Mouse (Mus musculus): ENCODE measurements at regions not wholly inside any gene's neighbourhood (a gene's known extent, or its start where the extent isn't known, plus 50 kb on each side); places are given as distances from the start of the nearest gene placed in this dataset.

DNA sequence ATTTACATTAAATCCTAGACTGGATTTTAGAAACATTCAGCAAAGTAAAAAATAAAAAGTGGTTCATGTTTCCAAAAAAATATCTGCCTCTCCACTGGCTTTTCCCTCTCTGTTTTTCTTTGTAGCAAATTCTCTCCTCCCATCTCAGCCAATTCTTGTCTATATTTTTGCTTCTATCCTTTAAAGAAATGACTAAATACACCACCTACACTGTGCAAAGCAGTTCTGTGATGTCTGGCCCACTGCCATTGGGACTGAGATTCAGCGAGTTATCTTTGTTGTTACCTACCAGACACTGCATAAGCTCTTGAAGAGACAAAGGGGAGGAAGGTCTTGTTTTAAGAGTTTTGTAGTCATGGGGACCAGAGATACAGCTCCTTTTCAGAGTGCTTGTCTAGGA is 835.8 kb upstream of the Klhl29 start:
- no peak for ATAC-seq (replicated peaks)
- Histone ChIP-seq H3K9me3 (no peaks in the 10 kb centered on the region), H3K36me3 (no peaks in the 10 kb centered on the region), H3K4me3 (no peak overlapping the region), H3K27ac (replicated peaks) (no peak overlapping the region), H3K4me2 (replicated peaks) (no peak overlapping the region), H3K9ac (replicated peaks) (no peak overlapping the region), H3K4me1 (no peaks in the 10 kb centered on the region), H3K27me3 (no peaks in the 10 kb centered on the region)
- WGBS = 57% methylated on average over 1 of the region's 1 CpGs

DNA sequence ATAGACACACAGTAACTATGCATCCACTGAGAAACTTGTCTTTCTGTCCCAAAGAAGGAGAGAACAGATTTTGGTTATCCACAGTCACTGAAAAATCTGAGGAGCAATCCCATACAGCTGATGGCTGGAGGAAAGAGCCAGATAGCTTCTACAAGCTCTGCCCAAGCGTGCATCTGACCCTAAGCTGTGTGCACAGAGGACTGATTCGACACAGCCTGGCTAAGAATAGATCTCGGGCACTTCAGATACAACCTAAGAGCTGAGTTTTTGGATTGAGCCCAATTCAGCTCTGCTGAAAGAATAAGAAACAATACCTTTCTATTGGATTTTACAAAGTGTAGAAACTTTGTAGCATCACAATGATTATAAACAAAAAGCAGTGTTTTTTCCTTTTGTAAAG is 813.8 kb upstream of the Klhl29 start:
- no peak overlapping the region for H3K9ac ChIP-seq (replicated peaks)
- no peak overlapping the region for H3K27ac ChIP-seq (replicated peaks)
- ATAC-seq (replicated peaks) = no peak
- 0 out of 2 replicates have a peak, but pooled peaks cover 10% of the 10 kb centered on the region for H3K4me1 ChIP-seq
- H3K36me3 ChIP-seq = no peaks in the 10 kb centered on the region
- no peaks in the 10 kb centered on the region for H3K27me3 ChIP-seq
- WGBS = 33% methylated on average over 3 of the region's 3 CpGs
- H3K9me3 ChIP-seq = no peaks in the 10 kb centered on the region
- H3K4me3 ChIP-seq = no peak overlapping the region
- no peak overlapping the region for H3K4me2 ChIP-seq (replicated peaks)

DNA sequence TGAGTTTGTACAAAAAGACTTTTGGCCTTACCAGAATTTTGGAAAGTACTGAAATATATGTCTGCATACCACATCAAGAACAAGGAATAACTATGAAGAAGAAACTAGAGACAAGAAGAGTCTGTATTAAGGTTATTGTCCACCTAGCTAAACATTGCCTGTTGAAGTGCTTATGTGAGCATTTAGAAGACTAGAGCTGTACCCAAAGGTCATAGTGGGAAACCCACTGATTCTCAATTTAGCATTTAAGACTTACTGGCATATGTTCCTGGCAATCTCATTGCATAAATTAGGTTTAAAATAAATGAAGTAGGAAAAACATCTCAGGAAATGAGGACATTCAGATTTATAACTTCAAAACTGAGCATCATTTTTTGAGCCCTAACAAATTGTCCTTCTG is 793.3 kb upstream of the Klhl29 start:
- H3K4me1 ChIP-seq = no peaks in the 10 kb centered on the region
- H3K9me3 ChIP-seq = no peaks in the 10 kb centered on the region
- H3K27me3 ChIP-seq = no peaks in the 10 kb centered on the region
- no peak overlapping the region for H3K27ac ChIP-seq (replicated peaks)
- no peak overlapping the region for H3K4me2 ChIP-seq (replicated peaks)
- H3K4me3 ChIP-seq = no peak overlapping the region
- no peaks in the 10 kb centered on the region for H3K36me3 ChIP-seq
- no peak for ATAC-seq (replicated peaks)
- no peak overlapping the region for H3K9ac ChIP-seq (replicated peaks)

DNA sequence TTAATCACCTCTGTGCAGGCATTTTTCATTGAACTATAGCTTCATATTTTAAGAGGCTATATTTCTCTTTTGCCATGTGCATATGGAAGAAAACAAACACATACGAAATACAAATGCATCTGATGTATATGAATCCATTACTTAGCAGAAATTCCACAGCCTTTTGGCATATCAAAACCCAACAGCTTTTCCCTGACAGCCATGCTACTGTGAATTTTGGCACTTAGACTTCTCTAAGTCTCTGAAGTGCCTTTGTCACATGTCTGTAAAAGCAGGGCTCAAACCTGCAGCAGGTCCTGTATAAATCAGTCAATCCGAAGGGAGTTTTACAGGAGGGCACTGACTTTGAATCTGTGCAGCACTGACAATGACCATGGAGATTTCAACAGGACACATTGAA is 778.8 kb upstream of the Klhl29 start:
- WGBS = 65% methylated on average over 2 of the region's 2 CpGs
- no peaks in the 10 kb centered on the region for H3K27me3 ChIP-seq
- peak overlapping the region; percentile 68 for H3K27ac ChIP-seq (replicated peaks)
- no peak for ATAC-seq (replicated peaks)
- H3K4me1 ChIP-seq = no peaks in the 10 kb centered on the region
- H3K36me3 ChIP-seq = no peaks in the 10 kb centered on the region
- H3K4me3 ChIP-seq = no peak overlapping the region
- H3K4me2 ChIP-seq (replicated peaks) = no peak overlapping the region
- H3K9ac ChIP-seq (replicated peaks) = no peak overlapping the region
- H3K9me3 ChIP-seq = no peaks in the 10 kb centered on the region

DNA sequence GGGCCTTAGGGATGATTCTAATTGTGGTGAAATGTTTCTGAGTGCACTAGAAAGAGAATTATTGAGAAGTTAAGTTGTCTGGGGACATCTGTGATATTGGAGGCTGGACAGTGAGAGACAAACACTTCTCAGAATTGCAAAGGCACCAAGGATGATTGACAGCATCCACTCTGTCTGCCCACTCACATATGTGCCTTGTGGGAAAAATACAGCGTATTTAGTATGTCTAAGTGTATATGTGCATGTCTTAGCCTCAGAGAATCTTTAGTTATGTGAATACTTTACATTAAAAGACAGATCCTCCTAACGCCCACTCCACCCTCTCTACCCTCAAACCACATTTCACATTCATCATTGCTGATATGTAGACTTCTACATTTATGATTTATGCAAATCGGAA is 776.0 kb upstream of the Klhl29 start:
- WGBS = 85% methylated on average over 3 of the region's 3 CpGs

DNA sequence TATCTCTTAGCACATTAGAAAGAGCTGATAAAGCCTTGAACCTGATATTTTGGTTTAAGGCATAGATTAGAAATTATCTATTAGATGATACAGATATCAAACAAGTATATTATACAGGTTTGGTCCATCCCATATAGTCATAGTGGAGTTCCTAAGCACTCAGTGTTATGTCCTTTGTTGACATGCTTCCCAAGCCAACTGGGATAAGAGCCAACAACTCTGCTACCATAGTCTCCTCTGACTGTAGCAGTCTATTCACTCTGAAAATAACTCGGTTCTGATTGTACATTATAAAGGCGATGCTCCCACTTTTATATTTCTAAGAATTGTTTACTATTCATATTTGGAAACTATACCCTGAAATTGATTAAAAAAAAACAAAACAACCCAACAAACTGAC is 757.0 kb upstream of the Klhl29 start:
- WGBS = 86% methylated on average over 2 of the region's 2 CpGs
- H3K9ac ChIP-seq (replicated peaks) = no peak overlapping the region
- no peaks in the 10 kb centered on the region for H3K9me3 ChIP-seq
- ATAC-seq (replicated peaks) = no peak
- no peaks in the 10 kb centered on the region for H3K27me3 ChIP-seq
- H3K4me3 ChIP-seq = no peak overlapping the region
- no peaks in the 10 kb centered on the region for H3K36me3 ChIP-seq
- no peak overlapping the region for H3K27ac ChIP-seq (replicated peaks)
- H3K4me1 ChIP-seq = no peaks in the 10 kb centered on the region
- no peak overlapping the region for H3K4me2 ChIP-seq (replicated peaks)

More for the DNA sequence above, 776.0 kb upstream of the Klhl29 start:
- Histone ChIP-seq H3K36me3 (no peaks in the 10 kb centered on the region), H3K4me1 (no peaks in the 10 kb centered on the region), H3K9ac (replicated peaks) (no peak overlapping the region), H3K9me3 (no peaks in the 10 kb centered on the region), H3K27me3 (no peaks in the 10 kb centered on the region), H3K4me3 (no peak overlapping the region), H3K4me2 (replicated peaks) (no peak overlapping the region), H3K27ac (replicated peaks) (no peak overlapping the region)
- ATAC-seq (replicated peaks) = no peak

DNA sequence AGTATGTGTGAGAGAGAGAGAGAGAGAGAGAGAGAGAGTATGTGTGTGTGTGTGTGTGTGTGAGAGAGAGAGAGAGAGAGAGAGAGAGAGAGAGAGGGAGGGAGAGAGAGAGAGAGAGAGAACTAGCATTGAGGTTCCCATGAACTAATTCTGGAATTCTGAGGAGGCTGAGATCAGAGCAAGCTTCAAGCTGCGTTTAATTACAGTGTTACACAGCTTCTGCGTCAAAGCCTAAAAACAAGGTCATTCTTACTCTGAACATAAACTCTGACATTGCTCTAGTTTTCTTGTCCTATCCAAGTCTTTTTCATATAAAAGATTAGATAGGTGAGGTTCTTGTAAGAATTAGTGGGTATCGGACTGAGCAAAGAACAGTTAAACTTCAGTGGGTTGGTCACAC is 744.1 kb upstream of the Klhl29 start:
- Histone ChIP-seq H3K36me3 (no peaks in the 10 kb centered on the region), H3K27me3 (no peaks in the 10 kb centered on the region), H3K27ac (replicated peaks) (no peak overlapping the region), H3K9ac (replicated peaks) (no peak overlapping the region), H3K4me2 (replicated peaks) (no peak overlapping the region), H3K4me3 (no peak overlapping the region), H3K9me3 (no peaks in the 10 kb centered on the region), H3K4me1 (no peaks in the 10 kb centered on the region)
- WGBS = 89% methylated on average over 3 of the region's 3 CpGs
- no peak for ATAC-seq (replicated peaks)

DNA sequence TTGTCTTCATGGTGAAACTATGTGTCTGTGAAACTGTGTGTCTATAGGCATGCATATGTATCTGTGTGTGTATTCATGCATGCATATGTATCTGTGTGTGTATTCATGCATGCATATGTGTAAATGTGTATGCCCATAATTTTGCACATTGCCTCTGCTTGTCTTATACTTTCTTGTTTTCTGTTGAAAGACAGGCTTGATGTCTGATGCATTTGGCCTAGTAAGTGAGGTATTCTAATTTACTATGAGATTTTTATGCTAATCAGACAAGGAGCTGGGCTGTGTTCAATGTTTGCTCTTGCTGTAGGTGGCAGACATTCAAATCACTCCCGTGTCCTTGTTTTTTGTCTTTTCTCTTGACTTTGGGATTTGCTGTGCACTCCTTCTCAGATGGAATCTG is 739.8 kb upstream of the Klhl29 start:
- H3K27me3 ChIP-seq = no peaks in the 10 kb centered on the region
- WGBS = 40% methylated on average over 1 of the region's 1 CpGs

DNA sequence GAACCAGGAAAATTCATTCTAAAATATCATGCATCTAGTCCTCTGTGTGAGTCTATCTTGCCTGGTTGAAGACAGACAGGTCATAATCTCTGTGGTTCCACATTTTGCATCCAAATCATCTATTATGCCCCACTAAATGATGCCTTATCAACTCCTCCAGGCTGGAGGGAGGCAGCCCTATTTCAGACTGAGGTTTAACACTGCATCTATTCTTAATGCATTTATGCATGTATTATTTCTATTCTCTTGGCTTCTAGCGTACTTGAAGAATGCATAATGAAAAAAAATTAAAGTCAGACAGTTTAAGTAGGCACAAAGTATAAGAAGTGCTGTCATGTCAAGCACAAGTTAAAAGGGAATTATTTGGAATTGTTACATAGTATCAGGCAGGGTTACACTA is 721.8 kb upstream of the Klhl29 start:
- no peak overlapping the region for H3K9ac ChIP-seq (replicated peaks)
- H3K9me3 ChIP-seq = no peaks in the 10 kb centered on the region
- H3K4me2 ChIP-seq (replicated peaks) = no peak overlapping the region
- peak; percentile 60; the same call in 1 of the 2 replicates for ATAC-seq (replicated peaks)
- H3K27ac ChIP-seq (replicated peaks) = peak overlapping the region; percentile 67; the same call in 1 of the 2 replicates
- 51% methylated on average over 1 of the region's 1 CpGs for WGBS
- no peaks in the 10 kb centered on the region for H3K36me3 ChIP-seq
- H3K4me3 ChIP-seq = no peak overlapping the region
- H3K27me3 ChIP-seq = no peaks in the 10 kb centered on the region
- no peaks in the 10 kb centered on the region for H3K4me1 ChIP-seq

More for the DNA sequence above, 739.8 kb upstream of the Klhl29 start:
- peak; percentile 53 for ATAC-seq (replicated peaks)
- Histone ChIP-seq H3K9ac (replicated peaks) (no peak overlapping the region), H3K27ac (replicated peaks) (no peak overlapping the region), H3K4me2 (replicated peaks) (no peak overlapping the region), H3K4me1 (no peaks in the 10 kb centered on the region), H3K9me3 (no peaks in the 10 kb centered on the region), H3K36me3 (no peaks in the 10 kb centered on the region), H3K4me3 (no peak overlapping the region)

DNA sequence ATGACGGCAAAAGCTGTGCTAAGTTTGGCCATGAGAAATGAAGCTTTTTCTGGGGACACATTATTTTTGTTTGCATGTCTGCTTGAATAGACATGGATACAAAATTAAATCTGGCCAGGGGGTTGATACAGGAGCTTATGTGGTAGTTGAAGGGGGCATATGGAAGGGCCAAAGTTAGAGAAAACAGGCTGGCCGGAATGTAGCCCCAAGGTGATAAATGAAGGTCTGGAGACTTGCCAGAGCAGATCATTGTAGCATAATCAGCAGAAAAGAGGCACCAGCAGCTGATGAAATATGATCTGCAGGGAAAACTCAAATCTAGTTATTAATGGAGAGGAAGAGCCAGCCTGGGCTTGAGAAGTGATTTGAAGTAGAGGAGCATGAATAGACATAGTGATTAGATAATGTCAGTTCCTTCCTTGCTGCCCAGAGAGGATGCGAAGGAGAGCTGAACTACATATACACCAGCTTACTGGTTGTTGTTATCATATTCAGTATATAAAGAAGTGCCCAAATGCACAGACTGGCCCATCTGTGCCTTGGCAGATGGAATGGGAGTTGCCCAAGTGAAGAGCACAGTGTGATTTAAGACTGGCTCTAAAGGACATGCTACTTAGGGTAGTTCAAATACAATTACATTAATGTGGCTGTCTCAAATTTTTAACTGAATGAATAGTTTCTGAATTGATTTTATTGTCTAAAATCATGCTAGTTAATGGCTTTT is 712.3 kb upstream of the Klhl29 start:
- Histone ChIP-seq H3K4me2 (replicated peaks) (no peak overlapping the region), H3K4me3 (no peak overlapping the region), H3K9me3 (no peaks in the 10 kb centered on the region), H3K4me1 (peaks cover 6% of the 10 kb centered on the region; the same call in 1 of the 2 replicates), H3K27me3 (no peaks in the 10 kb centered on the region), H3K27ac (replicated peaks) (peak overlapping the region; percentile 64), H3K36me3 (no peaks in the 10 kb centered on the region), H3K9ac (replicated peaks) (no peak overlapping the region)
- 52% methylated on average over 3 of the region's 3 CpGs for WGBS
- ATAC-seq (replicated peaks) = peak; percentile 75

DNA sequence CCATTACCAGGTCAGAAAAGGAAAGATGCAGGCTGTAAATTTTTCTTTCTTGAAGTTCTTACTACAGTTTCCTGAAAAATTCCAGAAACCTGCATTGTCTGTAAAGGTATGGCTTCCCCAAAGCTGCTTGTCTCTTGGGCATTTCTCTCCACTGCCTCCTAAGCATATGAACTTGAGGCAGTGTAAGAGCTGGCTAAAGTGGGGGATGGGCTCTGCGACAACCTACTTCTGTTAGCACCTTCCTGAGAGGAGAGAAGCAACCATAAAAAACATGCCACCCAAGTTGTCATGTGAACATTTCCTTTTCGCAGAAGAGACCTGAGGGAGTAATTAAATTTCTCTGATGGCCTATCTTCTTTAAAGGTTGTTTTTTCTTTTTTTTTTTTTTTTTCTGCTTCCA is 711.6 kb upstream of the Klhl29 start:
- Histone ChIP-seq H3K9me3 (no peaks in the 10 kb centered on the region), H3K36me3 (no peaks in the 10 kb centered on the region), H3K4me1 (peaks cover 6% of the 10 kb centered on the region; the same call in 1 of the 2 replicates), H3K4me3 (no peak overlapping the region), H3K4me2 (replicated peaks) (no peak overlapping the region), H3K9ac (replicated peaks) (no peak overlapping the region), H3K27me3 (no peaks in the 10 kb centered on the region), H3K27ac (replicated peaks) (no peak overlapping the region)
- 68% methylated on average over 2 of the region's 2 CpGs for WGBS
- no peak for ATAC-seq (replicated peaks)

DNA sequence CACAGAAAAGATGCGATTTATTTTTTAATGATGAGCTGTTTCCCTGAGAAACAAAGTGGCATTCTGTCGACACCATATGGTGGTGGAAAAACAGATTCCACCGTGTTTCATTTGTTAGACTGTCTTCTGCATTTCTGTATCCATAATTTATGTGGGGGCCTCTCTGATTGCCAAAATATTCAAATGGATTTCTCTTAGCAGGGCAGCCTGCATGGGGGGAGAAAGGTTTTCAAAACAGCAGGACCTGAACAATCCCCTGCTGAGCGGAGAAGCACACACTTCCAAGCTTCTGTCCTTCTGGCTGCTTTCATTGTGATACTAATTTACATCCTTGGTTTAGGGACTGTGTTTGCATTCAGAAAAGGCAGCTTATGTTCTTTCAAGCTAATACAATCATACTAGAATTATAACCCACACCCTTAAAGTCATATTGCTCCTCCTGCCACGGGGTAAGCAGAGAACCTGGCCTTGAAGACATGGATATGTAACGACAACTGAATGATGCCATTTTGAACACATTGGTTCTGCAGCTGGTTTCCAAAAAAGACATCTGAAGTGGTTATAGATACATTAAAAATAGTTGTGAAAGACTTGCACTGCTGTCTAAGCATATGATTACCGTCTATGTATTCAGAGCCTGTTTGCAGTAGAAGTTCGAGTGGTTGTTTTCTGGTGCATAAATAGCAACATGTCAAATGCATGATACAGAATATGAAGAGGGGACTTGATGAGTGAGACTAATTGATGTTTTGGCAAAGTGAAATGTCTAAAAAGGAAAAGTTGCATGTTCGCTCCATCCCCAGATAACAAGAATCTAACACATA is 671.6 kb upstream of the Klhl29 start:
- peak; percentile 89 for ATAC-seq (replicated peaks)
- H3K4me1 ChIP-seq = peaks cover 25% of the 10 kb centered on the region
- 34% methylated on average over 9 of the region's 9 CpGs for WGBS

More for the DNA sequence above, 671.6 kb upstream of the Klhl29 start:
- Histone ChIP-seq H3K36me3 (no peaks in the 10 kb centered on the region), H3K9ac (replicated peaks) (no peak overlapping the region), H3K4me2 (replicated peaks) (no peak overlapping the region), H3K27me3 (no peaks in the 10 kb centered on the region), H3K9me3 (no peaks in the 10 kb centered on the region), H3K27ac (replicated peaks) (peak overlapping the region; percentile 81), H3K4me3 (no peak overlapping the region)

All from forebrain, embryonic 15.5 days (tissue).